Mouse (Mus musculus): ENCODE results near the gene Gm49387.
A peak's percentile ranks its signal among the peaks of the same experiment; 100 is the strongest.

Gm49387 gene

GRCm38 (mm10) chr14:31661671-31662554 lies 21.2 kb upstream of the Gm49387 start:
- DNase-seq: peak; percentile 66 to 72

GRCm38 (mm10) chr14:31660312-31661093 lies 19.8 kb upstream of the Gm49387 start:
- no peak for DNase-seq

- DNase-seq: no peak
These were observed 19.0 kb upstream of the Gm49387 start for GRCm38 (mm10) chr14:31659501-31660181.

GRCm38 (mm10) chr14:31658126-31658680 lies 17.5 kb upstream of the Gm49387 start:
- no peak for DNase-seq

- peak; percentile 55 to 73 for DNase-seq
These were observed 16.4 kb upstream of the Gm49387 start for GRCm38 (mm10) chr14:31656857-31657645.

- no peak for DNase-seq
These were observed 15.7 kb upstream of the Gm49387 start for GRCm38 (mm10) chr14:31656386-31656785.

- no peak for DNase-seq
These were observed 14.7 kb upstream of the Gm49387 start for GRCm38 (mm10) chr14:31655406-31655805.

GRCm38 (mm10) chr14:31654816-31655215 lies 14.1 kb upstream of the Gm49387 start:
- no peak for DNase-seq

- no peak for DNase-seq
These were observed 12.6 kb upstream of the Gm49387 start for GRCm38 (mm10) chr14:31653101-31653875.

GRCm38 (mm10) chr14:31652624-31653023 lies 11.9 kb upstream of the Gm49387 start:
- DNase-seq: no peak

- DNase-seq: no peak
These were observed 11.4 kb upstream of the Gm49387 start for GRCm38 (mm10) chr14:31652106-31652505.

- no peak for DNase-seq
These were observed 10.5 kb upstream of the Gm49387 start for GRCm38 (mm10) chr14:31651206-31651605.

GRCm38 (mm10) chr14:31650347-31650746 lies 9.7 kb upstream of the Gm49387 start:
- no peak for DNase-seq

GRCm38 (mm10) chr14:31647991-31648390 lies 7.3 kb upstream of the Gm49387 start:
- DNase-seq: no peak

GRCm38 (mm10) chr14:31645920-31646319 lies 5.2 kb upstream of the Gm49387 start:
- no peak for DNase-seq

- DNase-seq: no peak
These were observed 4.4 kb upstream of the Gm49387 start for GRCm38 (mm10) chr14:31644931-31645547.

GRCm38 (mm10) chr14:31644183-31644830 lies 3.6 kb upstream of the Gm49387 start:
- DNase-seq: no peak

GRCm38 (mm10) chr14:31641506-31642155 lies 953 bp upstream of the Gm49387 start:
- DNase-seq: no peak

- DNase-seq: peak; percentile 78 to 79
These were observed 320 bp upstream of the Gm49387 start, which contains the start of the genes Btd and Hacl1 for GRCm38 (mm10) chr14:31640890-31641505. Btd (plus strand) TSS chr14:31641028. Hacl1 (minus strand) TSS chr14:31641286.

All from spleen, adult 18-20 months (tissue).